Mouse (Mus musculus) CD4-positive helper T cell, adult 2 months (primary cell): ENCODE measurements around the gene Sgcd.

Experiments used
- DNase-seq: peaks from one replicate; pipeline ENCODE4 v3.0.0-alpha.2; 2012; ENCODE audit warnings: low read depth, missing footprints, low spot score

Sgcd gene

DNA sequence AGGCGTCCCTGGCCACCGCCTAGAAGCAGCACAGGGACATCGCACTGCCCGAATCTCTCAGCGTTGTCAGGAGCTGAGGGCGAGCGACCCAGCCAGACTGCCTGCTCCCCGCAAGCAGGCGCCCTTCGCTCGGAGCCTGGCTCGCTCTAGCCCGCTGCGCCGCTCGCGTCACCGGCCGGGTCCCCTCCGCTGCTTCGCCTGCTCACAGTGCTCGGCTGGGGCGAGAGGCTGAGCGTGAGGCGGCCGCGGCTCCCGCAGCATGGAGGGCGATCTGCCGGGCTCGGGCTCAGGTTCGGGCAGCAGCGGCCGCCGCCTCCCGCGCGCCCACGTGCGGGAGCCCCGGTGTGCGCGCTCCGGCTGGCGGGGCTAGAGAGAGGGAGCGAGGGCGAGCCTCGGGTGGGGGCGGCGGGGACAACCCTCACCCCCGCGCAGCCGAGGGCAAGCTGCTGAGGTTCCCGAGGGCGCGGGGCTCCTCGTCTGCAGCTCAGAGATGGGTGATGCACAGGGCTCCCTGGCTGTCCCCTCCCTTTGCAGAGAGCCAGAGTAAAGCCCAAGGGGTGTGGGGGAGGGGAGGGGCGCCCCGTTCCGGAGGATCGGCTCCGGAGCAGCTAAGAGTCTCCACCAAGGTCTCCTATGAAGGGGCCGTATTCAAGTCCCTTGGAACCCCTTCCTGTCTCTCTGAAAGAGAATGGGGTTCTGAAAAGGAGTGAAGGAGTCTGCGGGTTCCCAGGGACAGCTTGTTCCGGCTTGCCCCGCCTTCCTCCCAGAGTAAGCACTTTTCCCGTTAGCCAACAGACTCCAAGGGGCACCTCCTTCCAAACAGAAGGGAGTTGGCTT lies at the start of gene Sgcd:
Gene Sgcd, minus strand, starts transcription at position 273 of the 837 bp plus-strand sequence.
- no peak for DNase-seq

DNA sequence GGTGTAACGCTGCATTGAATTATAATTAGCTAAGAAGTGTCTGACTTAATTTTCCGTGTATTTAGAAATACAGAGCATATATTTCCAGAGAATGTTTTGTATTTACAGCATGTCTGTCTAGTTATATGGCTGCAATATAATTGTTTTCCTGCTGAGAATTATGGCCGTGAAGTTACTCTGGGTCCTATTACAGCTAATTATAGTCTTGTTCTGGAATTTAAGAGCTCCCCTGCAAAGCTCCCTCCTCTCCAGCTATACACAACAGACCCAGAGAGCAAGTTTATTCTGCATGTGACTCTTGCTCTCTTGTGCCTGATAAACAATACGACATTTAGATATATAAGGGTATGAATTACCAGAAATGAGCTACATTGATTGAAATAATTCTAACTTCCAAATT lies 49.3 kb upstream of the Sgcd start:
- DNase-seq: no peak

DNA sequence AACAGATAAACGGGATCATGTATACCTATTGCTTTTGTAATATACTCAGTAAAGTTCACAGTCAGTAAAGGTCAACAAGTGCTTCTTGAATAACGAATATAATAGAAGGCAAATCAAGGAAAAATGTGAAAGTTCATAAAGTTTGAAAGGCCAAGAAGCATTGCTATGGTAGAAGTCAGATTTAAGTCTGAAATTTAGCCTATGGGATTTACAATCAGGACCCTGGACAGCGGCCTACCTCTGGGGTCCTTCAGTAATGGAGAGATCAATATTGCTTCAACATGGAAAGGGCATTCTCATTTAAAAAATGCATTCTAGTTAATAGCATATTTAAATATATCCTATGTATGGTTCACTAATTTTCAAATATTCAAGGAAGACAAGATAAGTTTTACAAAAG lies 24.1 kb upstream of the Sgcd start:
- no peak for DNase-seq

DNA sequence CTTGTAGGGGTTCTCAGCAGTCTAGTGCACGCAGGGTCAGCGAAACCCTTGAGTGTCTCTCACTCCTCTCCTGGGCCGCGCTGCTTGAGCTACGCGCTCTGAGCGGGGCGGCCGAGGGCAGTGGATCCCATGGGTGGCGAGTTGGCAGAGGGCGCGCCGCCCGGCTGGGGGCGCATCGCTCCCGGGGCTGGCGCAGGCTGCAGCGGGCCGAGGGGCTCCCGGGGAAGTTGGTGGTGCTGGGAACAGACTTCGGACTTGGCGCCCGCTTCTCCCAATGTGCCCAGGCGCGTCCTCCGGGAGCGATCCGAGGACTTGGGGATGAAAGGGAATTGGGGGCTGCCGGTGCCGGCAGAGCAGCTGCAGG lies 454 bp downstream of the Sgcd start:
- DNase-seq: no peak

DNA sequence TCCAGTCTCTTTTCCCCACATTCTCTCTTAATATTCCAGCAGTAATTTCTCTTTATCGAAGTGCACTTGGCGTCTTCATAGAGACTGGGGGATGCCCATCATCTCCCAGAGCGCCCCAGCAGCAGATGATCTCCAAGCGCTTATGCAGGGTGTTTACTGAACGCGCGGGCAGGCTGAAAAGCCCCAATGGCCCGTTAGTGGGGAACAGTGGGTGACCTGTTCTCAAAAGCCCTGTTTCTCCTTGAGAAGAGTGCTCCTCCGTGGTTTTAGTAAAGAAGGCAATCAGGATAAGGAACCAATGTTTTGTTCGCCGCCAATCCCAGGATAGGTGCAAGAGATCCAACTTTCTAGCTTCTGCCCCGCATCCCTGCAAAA lies 889 bp downstream of the Sgcd start:
- no peak for DNase-seq

DNA sequence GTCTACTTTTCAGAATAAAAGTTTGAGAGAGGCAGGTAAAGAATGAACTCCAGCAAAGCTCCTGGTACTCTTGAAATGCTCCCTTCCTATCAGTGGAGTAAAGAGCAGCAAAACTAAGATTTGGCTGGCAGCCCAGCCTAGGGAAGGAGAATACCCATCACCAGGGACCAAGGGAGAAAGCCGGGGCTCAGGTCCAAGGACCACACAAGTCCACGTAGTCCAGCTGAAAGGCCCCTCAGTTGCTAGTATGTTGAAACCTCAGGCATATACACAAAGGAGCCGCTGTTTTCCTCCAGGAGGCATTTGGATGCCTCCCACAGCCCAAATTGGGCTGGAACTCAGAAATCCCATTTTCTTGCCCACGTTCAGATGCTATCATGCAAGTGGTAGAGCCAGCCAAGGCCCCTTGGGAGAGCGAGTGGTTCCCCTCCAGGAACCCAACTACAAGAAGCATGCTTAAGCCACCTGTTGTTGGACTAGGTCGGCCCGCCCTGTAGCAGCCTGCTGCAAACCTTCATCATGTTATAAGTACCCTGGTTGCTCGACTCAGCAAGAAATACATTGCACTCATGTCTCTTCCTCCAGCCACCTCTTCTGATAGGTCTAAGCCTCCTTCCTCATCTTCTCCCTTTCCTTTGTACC lies 1.4 kb downstream of the Sgcd start:
- no peak for DNase-seq

DNA sequence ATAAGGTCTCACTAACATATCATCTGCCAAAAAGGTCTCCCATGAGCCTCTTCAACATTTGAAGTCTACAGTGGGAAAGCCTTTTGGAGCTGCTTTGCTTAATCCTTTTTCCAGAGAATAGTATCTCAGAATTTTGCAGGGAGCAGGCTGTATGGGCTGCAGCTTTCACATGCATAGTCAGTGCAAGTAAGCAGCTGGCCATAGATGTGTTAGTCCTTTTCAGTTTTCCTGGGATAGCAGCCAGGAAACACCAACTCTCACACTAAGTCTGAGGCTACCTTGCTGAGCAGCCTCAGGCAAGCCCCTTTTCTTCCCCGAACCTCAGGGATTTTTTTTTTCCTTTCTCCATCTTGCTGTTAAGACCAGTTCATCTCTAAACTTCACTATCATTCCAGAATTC lies 6.6 kb downstream of the Sgcd start:
- DNase-seq: no peak

DNA sequence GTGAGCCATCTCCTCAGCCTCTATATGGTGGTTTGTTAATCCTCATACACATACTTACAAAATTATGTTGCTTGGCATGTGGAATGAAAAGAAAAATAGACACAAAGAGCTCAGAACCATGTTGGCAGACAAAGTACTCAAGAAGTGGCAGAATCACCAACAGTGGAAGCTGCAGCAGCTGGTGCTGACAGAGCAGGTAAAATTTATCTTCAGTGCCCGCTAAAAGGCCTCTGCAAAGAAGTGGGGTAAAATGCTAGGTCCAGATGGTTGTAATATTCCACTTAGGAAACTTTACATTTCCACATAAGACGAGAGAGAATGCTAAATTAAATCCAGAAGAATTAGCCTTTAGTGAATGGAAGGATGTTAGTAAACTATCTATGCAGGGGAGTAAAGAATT lies 7.7 kb downstream of the Sgcd start:
- DNase-seq: no peak

DNA sequence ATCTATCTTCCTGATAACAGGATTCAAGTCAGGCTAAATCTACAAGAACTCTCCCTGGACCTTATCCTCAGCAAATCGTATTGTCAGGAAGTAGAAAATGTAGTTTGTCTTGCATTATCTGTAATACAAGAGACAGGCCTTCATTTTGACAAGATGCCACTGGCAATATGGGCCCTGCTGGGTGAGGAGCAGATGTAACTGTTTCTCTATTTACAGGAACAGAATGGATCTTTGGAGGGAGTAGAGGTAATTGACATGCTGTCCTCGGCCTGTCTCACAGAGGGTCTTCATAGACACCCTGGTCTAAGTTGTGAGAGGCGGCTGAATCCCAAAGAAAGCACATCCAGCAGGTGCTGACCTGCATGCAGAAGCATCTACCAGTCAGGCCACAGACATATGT lies 35.5 kb downstream of the Sgcd start:
- DNase-seq: no peak

DNA sequence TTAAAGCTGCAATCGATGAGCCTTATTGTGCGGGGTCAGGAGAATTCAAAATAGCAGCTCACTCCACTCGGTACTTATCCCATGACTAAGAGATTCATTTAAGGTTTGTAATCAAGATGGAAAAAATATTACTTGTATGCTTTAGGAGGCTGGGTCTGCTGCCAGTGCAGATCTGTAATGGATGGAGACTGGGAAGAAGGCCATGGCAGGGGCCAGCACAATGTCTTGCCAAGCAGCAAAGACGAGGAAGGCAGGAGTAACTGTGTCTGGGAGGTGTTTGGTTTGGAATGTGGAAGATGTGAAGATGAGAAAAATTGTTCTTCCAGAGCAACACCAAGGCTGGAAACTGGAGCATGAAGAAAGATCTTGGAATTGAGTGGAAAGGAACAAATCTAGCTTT lies 36.4 kb downstream of the Sgcd start:
- DNase-seq: no peak

DNA sequence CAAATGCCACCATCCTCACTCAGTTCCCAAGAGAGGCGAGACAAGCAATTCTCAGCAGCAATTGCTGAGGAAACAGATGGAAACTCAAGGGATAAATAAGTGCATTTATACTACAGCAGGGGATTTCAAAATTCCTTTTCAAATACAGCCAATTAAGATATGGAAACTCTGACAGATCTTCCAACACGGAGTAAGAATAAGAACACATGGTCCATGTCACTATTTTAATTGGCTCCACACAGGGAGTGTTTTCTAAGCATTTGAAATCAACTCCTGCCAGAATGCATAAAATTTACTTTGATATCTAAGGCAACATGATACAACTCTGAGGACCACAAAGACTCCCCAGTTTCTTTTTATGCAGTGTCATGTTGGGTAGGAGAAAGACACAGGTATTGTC lies 49.0 kb downstream of the Sgcd start:
- no peak for DNase-seq

DNA sequence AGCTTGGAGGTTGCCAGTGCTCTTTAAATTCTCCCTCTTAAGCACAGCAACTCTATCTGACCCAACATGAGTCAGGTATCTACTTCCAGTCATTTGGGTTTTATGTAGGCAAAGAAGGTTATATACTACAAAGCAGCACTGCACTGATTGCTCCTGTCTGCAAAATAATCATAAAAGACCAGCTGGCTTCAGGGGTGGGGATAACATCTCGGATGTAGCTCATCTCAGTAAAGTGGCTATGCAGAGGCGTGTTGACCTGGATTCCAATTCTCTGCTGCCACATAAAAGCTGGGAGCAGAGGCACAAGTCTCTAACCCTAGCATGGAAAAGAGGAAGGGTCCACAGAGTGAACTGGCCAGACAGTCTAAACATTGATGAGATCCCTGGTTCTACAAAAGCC lies 71.2 kb downstream of the Sgcd start:
- no peak for DNase-seq

DNA sequence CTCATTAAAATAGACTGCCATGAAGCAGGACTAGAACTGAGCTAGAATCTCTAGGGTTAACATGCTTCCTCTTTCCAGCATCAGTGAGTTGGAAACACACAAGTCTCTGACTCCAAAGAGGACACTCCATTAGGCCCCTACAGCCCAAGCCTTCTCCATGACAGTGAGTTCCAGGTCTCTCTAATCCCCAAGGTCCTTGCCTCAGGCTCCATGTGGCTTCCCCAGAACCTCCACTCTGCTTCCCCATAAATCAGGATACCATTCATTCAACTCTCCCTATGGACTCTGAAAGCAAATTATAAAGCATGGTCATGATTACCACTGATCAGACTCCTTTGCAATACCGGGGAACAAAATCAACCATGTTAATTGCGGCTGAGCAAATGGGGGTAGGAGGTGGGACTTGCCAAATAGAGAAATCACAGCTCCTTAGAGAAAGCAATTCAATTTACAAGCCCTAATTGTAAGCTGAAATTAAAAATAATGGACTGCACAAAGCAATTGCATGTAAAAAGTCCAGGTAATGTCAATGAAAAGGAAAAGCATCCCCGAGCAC lies 97.1 kb downstream of the Sgcd start:
- no peak for DNase-seq

DNA sequence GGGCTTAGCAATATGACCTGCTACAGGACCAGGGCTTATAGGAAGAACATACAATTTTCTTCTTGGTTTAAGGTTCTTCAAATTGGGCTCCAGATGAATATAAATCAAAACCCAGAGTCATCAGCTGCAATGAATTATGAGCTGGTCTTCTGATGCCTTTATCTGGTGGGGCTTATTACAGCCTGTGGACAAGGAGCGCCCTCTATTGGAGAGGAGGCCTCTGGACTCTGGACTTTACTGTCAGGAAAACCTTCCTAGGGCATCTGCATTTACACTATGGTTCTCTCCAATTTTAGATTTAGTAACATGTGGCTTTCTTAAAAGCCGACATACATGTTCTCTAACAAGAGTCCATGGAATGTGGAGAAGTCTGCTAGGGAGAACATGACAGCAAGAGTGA lies 98.5 kb downstream of the Sgcd start:
- DNase-seq: no peak

DNA sequence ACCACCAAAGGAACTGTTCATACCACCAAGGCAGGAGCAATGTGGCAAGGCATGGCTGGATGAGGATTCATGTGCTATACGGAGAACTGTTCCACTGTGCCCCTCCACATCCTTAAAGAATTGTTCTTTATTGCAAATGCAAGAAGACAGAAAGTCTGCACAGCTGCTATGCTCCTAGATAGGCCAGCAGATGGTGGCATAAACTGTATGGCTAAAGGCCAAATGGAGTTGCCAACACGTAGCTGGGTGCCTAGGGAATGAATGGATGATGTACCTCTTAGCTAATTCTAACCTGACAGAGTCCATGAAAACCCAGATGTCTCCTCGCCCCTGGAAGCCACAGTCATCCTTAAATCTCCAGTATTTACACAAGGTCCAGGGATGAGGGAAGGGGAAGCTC lies 103.5 kb downstream of the Sgcd start:
- no peak for DNase-seq

DNA sequence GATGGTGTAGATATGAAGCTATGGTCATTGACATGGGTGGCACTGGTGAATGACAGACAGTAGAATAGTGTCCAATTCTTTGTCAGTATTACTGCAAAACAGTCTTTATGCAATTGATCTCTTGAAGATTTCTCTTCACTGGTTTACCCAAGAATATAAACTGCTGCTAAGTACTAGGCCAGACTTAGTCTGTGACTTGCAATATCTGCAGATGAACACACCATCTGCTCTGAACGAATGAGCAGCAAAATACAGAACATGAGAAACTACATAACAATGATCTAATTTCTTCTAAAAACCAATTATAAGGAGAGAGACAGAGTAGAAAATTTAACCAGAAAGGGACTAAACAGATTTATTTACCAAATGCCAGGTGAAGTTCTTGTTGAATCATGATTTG lies 105.2 kb downstream of the Sgcd start:
- DNase-seq: no peak

DNA sequence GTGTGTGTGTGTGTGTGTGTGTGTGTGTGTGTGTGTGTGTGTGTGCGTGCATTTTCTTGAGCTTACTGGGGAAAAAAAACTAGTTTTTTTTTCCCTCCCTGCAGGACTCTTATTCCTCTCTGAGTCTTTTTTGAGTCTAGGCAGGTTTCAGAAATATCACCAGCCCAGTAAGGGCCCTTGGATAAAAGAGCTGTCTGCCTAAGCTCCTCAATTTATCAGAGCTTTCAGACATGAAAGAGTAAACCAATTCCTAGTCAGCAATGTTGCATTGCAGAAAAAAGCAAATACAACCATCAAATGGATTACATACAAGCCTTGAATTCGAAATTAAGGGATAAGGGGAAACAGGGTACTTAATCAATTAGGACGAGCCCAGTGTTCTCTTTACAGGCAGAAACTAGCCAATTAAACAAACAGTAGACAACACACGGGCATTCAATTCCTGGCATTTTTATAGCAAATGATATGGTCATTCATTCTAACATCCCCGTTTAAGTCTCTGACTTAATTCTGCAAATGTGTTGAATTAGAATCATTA lies 112.1 kb downstream of the Sgcd start:
- DNase-seq: no peak

DNA sequence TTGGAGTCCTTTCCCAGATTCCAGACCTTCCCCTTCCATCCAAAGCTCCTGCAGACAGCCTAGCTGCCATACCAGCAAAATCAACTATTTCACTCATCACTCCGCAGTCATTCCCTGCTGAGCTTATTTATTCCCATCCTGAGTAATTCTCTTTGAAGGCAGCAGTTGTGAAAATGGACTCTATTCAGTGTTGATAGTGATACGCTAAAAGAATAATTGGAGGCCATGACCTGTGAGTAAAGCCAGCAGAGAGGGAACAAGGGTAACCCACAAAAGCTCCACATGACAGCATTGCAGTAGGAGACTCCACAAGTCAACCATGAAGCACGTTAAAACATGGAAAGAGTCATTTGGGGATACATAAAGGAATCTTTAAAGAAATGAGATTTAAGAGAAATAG lies 142.9 kb downstream of the Sgcd start:
- no peak for DNase-seq

DNA sequence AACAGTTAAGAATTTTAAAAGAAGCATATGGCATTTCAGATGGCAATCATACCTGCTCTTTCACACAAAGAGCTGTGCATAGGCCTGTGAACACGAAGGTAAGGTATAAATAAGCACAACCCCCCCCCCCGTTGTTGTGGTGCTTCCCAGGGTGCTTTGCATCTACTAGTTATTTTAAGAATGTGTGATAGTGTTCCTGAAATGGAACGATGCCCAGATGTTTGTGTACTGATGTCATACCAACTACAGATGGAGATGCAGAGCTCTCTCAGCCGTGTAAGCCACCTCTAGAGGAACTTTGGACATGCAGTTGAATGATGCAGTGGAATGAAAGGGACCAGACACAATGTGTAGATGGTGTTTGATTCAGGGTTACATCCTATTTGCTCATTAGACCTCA lies 155.5 kb downstream of the Sgcd start:
- DNase-seq: no peak

DNA sequence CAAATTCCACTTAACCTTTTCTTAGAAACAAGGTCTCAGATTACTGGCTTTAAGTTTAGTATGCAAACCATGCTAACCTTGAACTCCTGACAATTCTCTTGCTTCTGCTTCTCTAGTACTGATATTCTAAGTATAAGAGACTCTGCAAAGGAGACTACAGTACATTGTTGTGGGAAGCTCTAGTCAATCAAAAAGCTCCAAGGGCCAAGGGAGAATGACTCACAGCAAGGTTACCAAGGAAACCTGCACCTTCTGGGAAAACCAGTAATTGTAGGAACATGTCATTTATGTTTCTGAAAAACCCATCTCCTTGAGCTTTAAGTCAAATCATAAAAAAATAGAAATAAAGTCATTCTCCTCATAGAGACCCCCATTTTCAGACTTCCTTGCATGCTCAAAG lies 178.5 kb downstream of the Sgcd start:
- no peak for DNase-seq

DNA sequence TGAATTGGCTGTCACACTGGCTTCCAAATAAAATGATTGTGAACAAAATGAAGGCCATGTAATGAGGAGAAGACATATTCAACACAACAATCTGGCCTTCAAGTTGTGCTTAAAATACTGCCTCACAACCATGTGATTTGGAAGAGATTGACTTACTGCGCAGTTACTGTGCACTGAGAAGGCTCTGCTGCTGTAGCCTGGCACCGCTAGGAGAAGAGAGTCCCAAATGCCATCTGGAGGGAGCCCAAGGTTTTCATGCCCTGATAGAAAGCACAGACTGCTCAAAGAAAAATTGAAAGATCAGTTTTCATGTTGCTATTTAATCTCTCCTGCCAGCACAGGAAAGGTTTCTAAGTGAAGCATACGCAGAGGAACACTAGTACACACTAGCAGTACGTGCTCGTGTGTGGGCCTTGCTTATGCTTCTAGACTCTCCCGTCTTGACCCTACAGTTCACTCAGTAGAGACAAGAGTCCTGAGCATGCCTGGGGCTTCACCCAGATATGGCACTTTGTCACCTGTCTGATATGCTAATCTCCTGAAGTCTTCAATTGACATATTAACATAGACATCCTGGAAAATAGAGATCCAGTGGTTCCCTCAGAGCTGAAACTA lies 184.6 kb downstream of the Sgcd start:
- no peak for DNase-seq

DNA sequence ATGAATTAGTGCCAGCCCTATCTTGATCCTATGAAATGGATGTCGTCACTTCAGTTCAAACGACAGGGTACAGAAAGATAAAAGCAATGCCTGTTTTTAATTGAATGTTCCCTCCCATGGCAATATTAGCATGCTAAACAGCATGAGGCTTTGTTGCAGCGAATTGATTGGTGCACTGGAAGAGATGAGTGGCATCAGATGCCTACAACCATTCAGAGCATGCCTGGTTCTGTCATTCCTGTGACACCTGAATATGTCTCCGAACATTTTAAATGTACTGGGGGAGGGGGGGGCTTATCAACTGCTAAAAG lies 210.9 kb downstream of the Sgcd start:
- no peak for DNase-seq
